Mouse (Mus musculus) ES-E14 (cell line): ENCODE measurements around the gene Krt23.

Experiments
- CHD2 ChIP-seq: IDR thresholded peaks from 2 replicates; pipeline ENCODE4 v1.6.1; 2014; ENCODE audit warnings: mild to moderate bottlenecking, low read depth, low read length, inconsistent platforms
- HCFC1 ChIP-seq: IDR thresholded peaks from 2 replicates; pipeline ENCODE4 v1.6.1; 2012; ENCODE audit warnings: low read length, inconsistent platforms, borderline replicate concordance; ENCODE audit not compliant: insufficient read depth
- MAFK ChIP-seq: IDR thresholded peaks from 2 replicates; pipeline ENCODE4 v1.6.1; 2014; ENCODE audit warnings: mild to moderate bottlenecking, low read depth, low read length, inconsistent platforms; ENCODE audit not compliant: insufficient read depth
- ZC3H11A ChIP-seq: IDR thresholded peaks from 2 replicates; pipeline ENCODE4 v1.6.1; 2012; ENCODE audit warnings: low read depth, mild to moderate bottlenecking, inconsistent platforms, low read length, borderline replicate concordance
- ZNF384 ChIP-seq: IDR thresholded peaks from 2 replicates; pipeline ENCODE4 v1.6.1; 2012; ENCODE audit warnings: low read depth, low read length, inconsistent platforms

- no peak for TF ChIP-seq ZNF384
- TF ChIP-seq HCFC1: no peak
- TF ChIP-seq MAFK: no peak
- TF ChIP-seq ZC3H11A: no peak
- TF ChIP-seq CHD2: no peak
Measured at GRCm38 (mm10) chr11:99494741-99495140, 1.8 kb upstream of the Krt23 start.
